Mouse (Mus musculus) testis, adult 2 months (tissue): ENCODE data around the gene Mcm9. TPM values are rescaled to one million over a fixed set of nuclear protein-coding genes. Genes with fewer than 3 reads are reported as not detected.
"Not testable (repeated sequence)": the region's sequence is repeated elsewhere in the genome, so short reads cannot be mapped to it uniquely, and the experiment has no call there.

Source experiments
- H3K27ac ChIP-seq: fragments of 200-500 bp; 2 replicates; pipeline ENCODE4 v1.5.1; 2012; ENCODE audit warnings: low read depth, low read length; ENCODE audit not compliant: control insufficient read depth, insufficient read depth
- H3K27me3 ChIP-seq: fragments of 200-500 bp; 2 replicates; pipeline ENCODE4 v1.6.1; 2012; ENCODE audit warnings: mild to moderate bottlenecking, low read length, moderate library complexity; ENCODE audit not compliant: control insufficient read depth, insufficient read depth
- H3K36me3 ChIP-seq: fragments of 200-500 bp; 2 replicates; pipeline ENCODE4 v1.6.1; 2012; ENCODE audit warnings: mild to moderate bottlenecking, low read length; ENCODE audit not compliant: control insufficient read depth, insufficient read depth
- H3K4me1 ChIP-seq: fragments of 200-500 bp; 2 replicates; pipeline ENCODE4 v1.6.1; 2012; ENCODE audit warnings: low read length; ENCODE audit not compliant: control insufficient read depth, insufficient read depth
- H3K4me3 ChIP-seq: fragments of 200-500 bp; 2 replicates; pipeline ENCODE4 v1.5.1; 2012; ENCODE audit warnings: low read depth, mild to moderate bottlenecking, low read length, moderate library complexity, mixed read lengths; ENCODE audit not compliant: control insufficient read depth
- CTCF ChIP-seq: fragments of 200-500 bp; IDR thresholded peaks from 2 replicates; pipeline ENCODE4 v1.5.1; 2012; ENCODE audit warnings: low read depth, mild to moderate bottlenecking, inconsistent platforms, low read length, moderate library complexity; ENCODE audit not compliant: control insufficient read depth, insufficient read depth, insufficient replicate concordance
- POLR2A ChIP-seq: fragments of 200-500 bp; IDR thresholded peaks from 2 replicates; pipeline ENCODE4 v1.6.1; 2012; ENCODE audit warnings: low read depth, mild to moderate bottlenecking, inconsistent platforms, low read length, moderate library complexity; ENCODE audit not compliant: control insufficient read depth
- polyA plus RNA-seq: library from polyadenylated mRNA; depleted of rRNA; stranded (reverse); fragments of >200 nt; gene quantifications from 2 replicates; pipeline ENCODE4 v1.2.3, GENCODE M21; 2012

Mcm9 gene
- polyA plus RNA-seq, 1 experiment = 5.7 TPM

- H3K27ac ChIP-seq = no peak overlapping the region
- H3K27me3 ChIP-seq = no peaks in the 10 kb centered on the region
- no peaks in the 10 kb centered on the region for H3K36me3 ChIP-seq
- H3K4me1 ChIP-seq = peaks cover 3% of the 10 kb centered on the region
- H3K4me3 ChIP-seq = no peak overlapping the region
- no peak for TF ChIP-seq CTCF
- no peak for TF ChIP-seq POLR2A
Measured at GRCm38 (mm10) chr10:53508676-53509075, 121.6 kb downstream of the Mcm9 start.

- H3K4me3 ChIP-seq = no peak overlapping the region
- no peaks in the 10 kb centered on the region for H3K36me3 ChIP-seq
- H3K27ac ChIP-seq = no peak overlapping the region
- peaks cover 9% of the 10 kb centered on the region for H3K4me1 ChIP-seq
- no peak for TF ChIP-seq CTCF
- no peak for TF ChIP-seq POLR2A
- H3K27me3 ChIP-seq = no peaks in the 10 kb centered on the region
Measured at GRCm38 (mm10) chr10:53505526-53505925, 124.7 kb downstream of the Mcm9 start.

DNA sequence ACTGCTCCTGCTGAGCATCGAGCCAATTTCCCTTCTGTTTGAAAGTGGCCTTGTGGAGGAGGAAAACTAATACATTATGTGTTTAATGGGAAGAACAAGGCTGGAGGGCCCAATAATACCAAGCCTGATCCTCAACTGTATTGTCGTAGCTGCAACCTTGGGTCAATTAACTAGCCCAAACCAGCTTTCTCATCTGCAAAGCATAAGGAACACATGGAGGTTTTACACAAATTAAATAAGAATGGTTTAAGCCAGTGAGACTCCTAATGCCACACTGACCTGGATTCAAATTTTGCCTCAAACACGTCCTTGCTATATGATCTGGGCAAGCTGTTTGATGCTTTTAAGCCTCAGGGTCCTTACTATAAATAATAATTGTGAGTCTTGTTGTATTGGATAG, 125.2 kb downstream of the Mcm9 start:
- TF ChIP-seq POLR2A (no peak), CTCF (no peak)
- H3K4me1 ChIP-seq = peaks cover 9% of the 10 kb centered on the region
- H3K27ac ChIP-seq = no peak overlapping the region
- no peaks in the 10 kb centered on the region for H3K27me3 ChIP-seq
- no peak overlapping the region for H3K4me3 ChIP-seq
- H3K36me3 ChIP-seq = no peaks in the 10 kb centered on the region

DNA sequence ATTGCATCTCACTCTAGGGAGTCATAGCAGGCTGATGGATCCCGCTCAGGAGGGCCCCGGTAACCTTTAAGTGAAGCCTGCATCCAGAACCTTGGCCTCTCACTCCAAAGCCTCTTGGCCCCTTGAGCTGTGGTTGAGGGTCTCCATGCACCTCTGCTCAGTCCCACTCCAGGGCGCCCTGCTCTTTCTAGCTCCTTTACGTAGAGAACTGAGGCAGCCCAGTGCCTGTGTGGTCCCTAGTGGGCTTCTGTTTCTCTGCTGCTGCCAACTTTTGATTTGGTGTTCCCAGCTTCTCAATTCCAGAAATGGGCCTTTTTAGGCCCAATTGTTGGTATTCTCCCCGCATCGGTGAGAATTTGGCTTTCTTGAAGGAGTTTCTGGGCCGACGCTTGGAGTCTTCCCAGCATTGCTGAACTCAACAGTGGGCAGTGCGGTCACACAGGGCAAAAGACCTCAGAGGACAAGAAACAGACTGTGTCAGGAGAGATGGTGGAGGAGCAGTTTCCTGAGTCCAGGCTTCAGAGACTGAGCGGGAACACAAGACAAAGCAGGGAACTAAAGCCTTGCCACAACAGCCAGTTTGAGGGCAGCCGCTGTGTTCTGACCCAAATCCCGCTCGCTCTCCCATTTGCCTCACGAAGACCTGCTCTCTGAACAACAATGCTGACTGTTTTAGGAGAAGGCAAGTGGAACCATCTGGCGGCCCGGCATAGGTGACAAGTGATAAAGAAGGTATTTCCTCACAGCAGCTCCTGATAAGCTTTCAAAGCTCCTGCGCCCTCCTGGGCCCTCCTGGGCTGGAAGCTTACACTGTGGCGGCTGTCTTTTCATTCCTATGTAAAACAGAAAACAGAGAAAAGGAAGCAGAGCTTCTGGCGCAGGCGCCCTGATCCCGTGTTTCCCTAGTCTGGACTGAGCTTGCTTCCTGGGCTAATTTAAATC, 127.1 kb downstream of the Mcm9 start:
- Histone ChIP-seq H3K27ac (no peak overlapping the region), H3K4me1 (peaks cover 9% of the 10 kb centered on the region), H3K4me3 (peak overlapping the region; percentile 41), H3K36me3 (no peaks in the 10 kb centered on the region), H3K27me3 (no peaks in the 10 kb centered on the region)
- TF ChIP-seq CTCF = no peak
- no peak for TF ChIP-seq POLR2A

GRCm38 (mm10) chr10:53502471-53502870, 127.8 kb downstream of the Mcm9 start:
- Histone ChIP-seq H3K27ac (no peak overlapping the region), H3K27me3 (no peaks in the 10 kb centered on the region), H3K4me1 (peaks cover 9% of the 10 kb centered on the region), H3K4me3 (peak overlapping the region; percentile 41), H3K36me3 (no peaks in the 10 kb centered on the region)
- TF ChIP-seq CTCF = no peak
- no peak for TF ChIP-seq POLR2A

DNA sequence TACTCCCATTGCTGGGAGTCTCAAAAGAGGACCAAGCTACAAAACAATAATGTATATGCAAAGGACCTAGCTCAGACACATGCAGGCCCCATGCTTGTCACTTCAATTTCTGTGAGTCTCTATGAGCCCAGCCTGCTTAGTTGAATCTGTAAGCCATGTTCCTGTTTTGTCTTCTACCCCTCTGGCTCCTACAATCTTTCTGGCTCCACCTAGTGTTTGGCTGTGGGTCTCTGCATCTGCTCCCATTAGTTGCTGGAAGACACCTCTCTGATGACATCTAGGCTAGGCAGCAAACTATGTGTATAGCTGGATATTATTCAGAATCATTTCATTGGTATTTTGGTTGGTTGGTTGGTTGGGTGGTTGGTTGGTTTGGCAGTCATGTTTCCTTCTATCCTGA, 130.7 kb downstream of the Mcm9 start:
- no peaks in the 10 kb centered on the region for H3K27me3 ChIP-seq
- no peak overlapping the region for H3K4me3 ChIP-seq
- no peaks in the 10 kb centered on the region for H3K36me3 ChIP-seq
- H3K27ac ChIP-seq = no peak overlapping the region
- TF ChIP-seq POLR2A (no peak), CTCF (no peak)
- H3K4me1 ChIP-seq = peaks cover 9% of the 10 kb centered on the region

- not testable (repeated sequence) for H3K4me3 ChIP-seq, H3K27me3 ChIP-seq, H3K4me1 ChIP-seq, H3K27ac ChIP-seq, H3K36me3 ChIP-seq
Measured at GRCm38 (mm10) chr10:53495349-53495748, 134.9 kb downstream of the Mcm9 start.
